Mouse (Mus musculus): ENCODE measurements around the gene Pi4k2b. TPM values are rescaled to one million over a fixed set of nuclear protein-coding genes. Genes with fewer than 3 reads are reported as not detected.
"Not testable (repeated sequence)": the region's sequence is repeated elsewhere in the genome, so short reads cannot be mapped to it uniquely, and the experiment has no call there.

Gene Pi4k2b
- polyA plus RNA-seq (2014; fragmentation: Nextera tagmentation; extraction: Ambion mirVana), result 23.1 and 25.2 TPM in 2 replicates

GRCm38 (mm10) chr5:52741391-52742111 is at the start of gene Pi4k2b:
TSS of gene Pi4k2b (plus strand) at chr5:52741574.
- H3K9ac ChIP-seq (ENCODE audit: low read depth, low read length), result peak within 1 kb of the TSS; percentile 76
- H3K4me2 ChIP-seq (replicated peaks; ENCODE audit: low read depth, low read length), result peak within 1 kb of the TSS; percentile 57
- no peaks in the 10 kb centered on the region for H3K9me3 ChIP-seq (ENCODE audit: control insufficient read depth, low read length)
- no peaks in the 10 kb centered on the region for H3K4me1 ChIP-seq (replicated peaks; ENCODE audit: control insufficient read depth, insufficient read depth, low read length)
- DNase-seq (ENCODE audit: low spot score) (peak; percentile 87), ATAC-seq (ENCODE audit: low FRiP score) (peak; percentile 95)
- peak within 1 kb of the TSS; percentile 78 for H3K4me3 ChIP-seq (ENCODE audit: low read depth, low read length)
- H3K27ac ChIP-seq (ENCODE audit: low read depth, low read length), result peak within 1 kb of the TSS; percentile 58
- H3K36me3 ChIP-seq (ENCODE audit: control insufficient read depth, insufficient read depth, low read length), result no peaks in the 10 kb centered on the region
- under 1% methylated on average over 65 of the region's 75 CpGs for WGBS
- H3K27me3 ChIP-seq (ENCODE audit: control insufficient read depth, insufficient read depth, low read length), result no peaks in the 10 kb centered on the region

GRCm38 (mm10) chr5:52697291-52697690 is 44.1 kb upstream of the Pi4k2b start:
- H3K27me3 ChIP-seq (ENCODE audit: control insufficient read depth, insufficient read depth, low read length), result no peaks in the 10 kb centered on the region
- no peaks in the 10 kb centered on the region for H3K9me3 ChIP-seq (ENCODE audit: control insufficient read depth, low read length)
- no peak overlapping the region for H3K4me2 ChIP-seq (replicated peaks; ENCODE audit: low read depth, low read length)
- H3K27ac ChIP-seq (ENCODE audit: low read depth, low read length), result no peak overlapping the region
- 87% methylated on average over 1 of the region's 1 CpGs for WGBS
- ATAC-seq (ENCODE audit: low FRiP score) (no peak), DNase-seq (ENCODE audit: low spot score) (no peak)
- H3K4me1 ChIP-seq (replicated peaks; ENCODE audit: control insufficient read depth, insufficient read depth, low read length), result no peaks in the 10 kb centered on the region
- H3K4me3 ChIP-seq (ENCODE audit: low read depth, low read length), result no peak overlapping the region
- H3K36me3 ChIP-seq (ENCODE audit: control insufficient read depth, insufficient read depth, low read length), result no peaks in the 10 kb centered on the region
- no peak overlapping the region for H3K9ac ChIP-seq (ENCODE audit: low read depth, low read length)

- WGBS, result 85% methylated on average over 7 of the region's 7 CpGs
Observed at GRCm38 (mm10) chr5:52697882-52698440, 43.4 kb upstream of the Pi4k2b start.

GRCm38 (mm10) chr5:52704562-52704961 is 36.8 kb upstream of the Pi4k2b start:
- no peak for DNase-seq (ENCODE audit: low spot score)
- WGBS, result 83% methylated on average over 4 of the region's 4 CpGs
- no peak overlapping the region for H3K9ac ChIP-seq (ENCODE audit: low read depth, low read length)
- no peak for ATAC-seq (ENCODE audit: low FRiP score)
- no peaks in the 10 kb centered on the region for H3K9me3 ChIP-seq (ENCODE audit: control insufficient read depth, low read length)
- no peak overlapping the region for H3K27ac ChIP-seq (ENCODE audit: low read depth, low read length)
- H3K36me3 ChIP-seq (ENCODE audit: control insufficient read depth, insufficient read depth, low read length), result no peaks in the 10 kb centered on the region
- no peaks in the 10 kb centered on the region for H3K27me3 ChIP-seq (ENCODE audit: control insufficient read depth, insufficient read depth, low read length)
- H3K4me1 ChIP-seq (replicated peaks; ENCODE audit: control insufficient read depth, insufficient read depth, low read length), result no peaks in the 10 kb centered on the region
- H3K4me2 ChIP-seq (replicated peaks; ENCODE audit: low read depth, low read length), result no peak overlapping the region
- H3K4me3 ChIP-seq (ENCODE audit: low read depth, low read length), result no peak overlapping the region

More at GRCm38 (mm10) chr5:52697882-52698440, 43.4 kb upstream of the Pi4k2b start:
- not testable (repeated sequence) for H3K4me2 ChIP-seq (replicated peaks; ENCODE audit: low read depth, low read length); H3K4me3 ChIP-seq (ENCODE audit: low read depth, low read length); H3K36me3 ChIP-seq (ENCODE audit: control insufficient read depth, insufficient read depth, low read length); DNase-seq (ENCODE audit: low spot score); H3K9me3 ChIP-seq (ENCODE audit: control insufficient read depth, low read length); H3K27ac ChIP-seq (ENCODE audit: low read depth, low read length); H3K9ac ChIP-seq (ENCODE audit: low read depth, low read length); H3K4me1 ChIP-seq (replicated peaks; ENCODE audit: control insufficient read depth, insufficient read depth, low read length); ATAC-seq (ENCODE audit: low FRiP score); H3K27me3 ChIP-seq (ENCODE audit: control insufficient read depth, insufficient read depth, low read length)

GRCm38 (mm10) chr5:52712704-52713103 is 28.7 kb upstream of the Pi4k2b start:
- Histone ChIP-seq H3K4me3 (ENCODE audit: low read depth, low read length) (no peak overlapping the region), H3K27me3 (ENCODE audit: control insufficient read depth, insufficient read depth, low read length) (no peaks in the 10 kb centered on the region), H3K36me3 (ENCODE audit: control insufficient read depth, insufficient read depth, low read length) (no peaks in the 10 kb centered on the region), H3K4me1 (replicated peaks; ENCODE audit: control insufficient read depth, insufficient read depth, low read length) (no peaks in the 10 kb centered on the region), H3K27ac (ENCODE audit: low read depth, low read length) (no peak overlapping the region), H3K9ac (ENCODE audit: low read depth, low read length) (no peak overlapping the region), H3K4me2 (replicated peaks; ENCODE audit: low read depth, low read length) (no peak overlapping the region), H3K9me3 (ENCODE audit: control insufficient read depth, low read length) (no peaks in the 10 kb centered on the region)
- DNase-seq (ENCODE audit: low spot score), result no peak
- no peak for ATAC-seq (ENCODE audit: low FRiP score)

- DNase-seq (ENCODE audit: low spot score) (no peak), ATAC-seq (ENCODE audit: low FRiP score) (no peak)
- H3K9ac ChIP-seq (ENCODE audit: low read depth, low read length), result no peak overlapping the region
- no peak overlapping the region for H3K4me2 ChIP-seq (replicated peaks; ENCODE audit: low read depth, low read length)
- no peaks in the 10 kb centered on the region for H3K4me1 ChIP-seq (replicated peaks; ENCODE audit: control insufficient read depth, insufficient read depth, low read length)
- H3K36me3 ChIP-seq (ENCODE audit: control insufficient read depth, insufficient read depth, low read length), result no peaks in the 10 kb centered on the region
- WGBS, result 84% methylated on average over 5 of the region's 5 CpGs
- H3K27me3 ChIP-seq (ENCODE audit: control insufficient read depth, insufficient read depth, low read length), result no peaks in the 10 kb centered on the region
- H3K27ac ChIP-seq (ENCODE audit: low read depth, low read length), result no peak overlapping the region
- no peak overlapping the region for H3K4me3 ChIP-seq (ENCODE audit: low read depth, low read length)
- H3K9me3 ChIP-seq (ENCODE audit: control insufficient read depth, low read length), result no peaks in the 10 kb centered on the region
Observed at GRCm38 (mm10) chr5:52716742-52717448, 24.5 kb upstream of the Pi4k2b start.

- H3K27ac ChIP-seq (ENCODE audit: low read depth, low read length), result no peak overlapping the region
- H3K27me3 ChIP-seq (ENCODE audit: control insufficient read depth, insufficient read depth, low read length), result no peaks in the 10 kb centered on the region
- DNase-seq (ENCODE audit: low spot score) (no peak), ATAC-seq (ENCODE audit: low FRiP score) (no peak)
- H3K9ac ChIP-seq (ENCODE audit: low read depth, low read length), result no peak overlapping the region
- H3K4me1 ChIP-seq (replicated peaks; ENCODE audit: control insufficient read depth, insufficient read depth, low read length), result no peaks in the 10 kb centered on the region
- H3K4me2 ChIP-seq (replicated peaks; ENCODE audit: low read depth, low read length), result no peak overlapping the region
- no peaks in the 10 kb centered on the region for H3K9me3 ChIP-seq (ENCODE audit: control insufficient read depth, low read length)
- H3K4me3 ChIP-seq (ENCODE audit: low read depth, low read length), result no peak overlapping the region
- 90% methylated on average over 8 of the region's 8 CpGs for WGBS
- H3K36me3 ChIP-seq (ENCODE audit: control insufficient read depth, insufficient read depth, low read length), result no peaks in the 10 kb centered on the region
Observed at GRCm38 (mm10) chr5:52721003-52721402, 20.4 kb upstream of the Pi4k2b start.

GRCm38 (mm10) chr5:52727747-52728146 is 13.6 kb upstream of the Pi4k2b start:
- Histone ChIP-seq H3K9me3 (ENCODE audit: control insufficient read depth, low read length) (no peaks in the 10 kb centered on the region), H3K4me2 (replicated peaks; ENCODE audit: low read depth, low read length) (no peak overlapping the region), H3K27ac (ENCODE audit: low read depth, low read length) (no peak overlapping the region), H3K27me3 (ENCODE audit: control insufficient read depth, insufficient read depth, low read length) (no peaks in the 10 kb centered on the region), H3K4me3 (ENCODE audit: low read depth, low read length) (no peak overlapping the region), H3K4me1 (replicated peaks; ENCODE audit: control insufficient read depth, insufficient read depth, low read length) (no peaks in the 10 kb centered on the region), H3K9ac (ENCODE audit: low read depth, low read length) (no peak overlapping the region), H3K36me3 (ENCODE audit: control insufficient read depth, insufficient read depth, low read length) (no peaks in the 10 kb centered on the region)
- ATAC-seq (ENCODE audit: low FRiP score) (no peak), DNase-seq (ENCODE audit: low spot score) (no peak)
- WGBS, result 85% methylated on average over 5 of the region's 5 CpGs

Measured in hindbrain, embryonic 11.5 days (tissue).